Mouse (Mus musculus): ENCODE measurements around the gene Mdfic. TPM values are rescaled to one million over a fixed set of nuclear protein-coding genes. Genes with fewer than 3 reads are reported as not detected.

Gene Mdfic
- total and polyA plus RNA-seq, 2 experiments = 6.4 to 14.5 TPM

- Histone ChIP-seq H3K4me1 (ENCODE audit: control insufficient read depth, insufficient read depth, low read length) (no peaks in the 10 kb centered on the region), H3K9ac (ENCODE audit: low read depth, low read length) (no peak overlapping the region), H3K27ac (replicated peaks; ENCODE audit: insufficient read depth, low read depth, low read length) (no peak overlapping the region), H3K4me3 (ENCODE audit: insufficient read depth, low read depth, low read length) (no peak overlapping the region), H3K27me3 (ENCODE audit: control insufficient read depth, insufficient read depth, low read length) (no peaks in the 10 kb centered on the region), H3K79me2 (ENCODE audit: control insufficient read depth, insufficient read depth, low read length) (no peaks in the 10 kb centered on the region), H3K36me3 (ENCODE audit: control insufficient read depth, insufficient read depth, low read length) (no peaks in the 10 kb centered on the region)
- no peak for DNase-seq (ENCODE audit: extremely low read depth, low read depth, low spot score)
- TF ChIP-seq CTCF (IDR thresholded peaks at IDR 0.05; ENCODE audit: low read depth, low read length) (no peak), POLR2A (IDR thresholded peaks at IDR 0.05; ENCODE audit: extremely low read depth, insufficient read depth, low read length) (no peak)
- 82% methylated on average over 3 of the region's 3 CpGs for WGBS
These were observed 117.2 kb downstream of the Mdfic start for GRCm38 (mm10) chr6:15837695-15838094.

DNA sequence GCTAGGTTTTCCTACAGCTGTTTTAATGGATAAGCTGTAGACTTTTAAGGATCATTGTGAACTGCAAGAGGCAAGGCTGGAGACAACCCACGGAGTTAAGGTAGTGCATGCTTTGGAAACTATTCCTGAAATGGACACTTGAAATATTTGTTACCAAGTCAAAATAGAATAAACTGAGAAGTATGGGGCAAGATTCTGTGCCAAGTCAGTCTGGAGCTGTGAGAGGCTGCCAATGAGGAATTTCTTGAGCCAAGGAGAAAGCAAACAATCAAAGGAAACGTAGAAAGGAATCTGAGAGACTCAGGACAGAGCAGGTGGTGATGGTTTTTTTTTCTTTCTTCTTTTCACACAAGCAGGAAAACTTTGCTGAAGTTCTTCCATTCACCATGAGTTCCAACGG, 119.4 kb downstream of the Mdfic start:
- no peaks in the 10 kb centered on the region for H3K79me2 ChIP-seq (ENCODE audit: control insufficient read depth, insufficient read depth, low read length)
- no peaks in the 10 kb centered on the region for H3K27me3 ChIP-seq (ENCODE audit: control insufficient read depth, insufficient read depth, low read length)
- no peak overlapping the region for H3K9ac ChIP-seq (ENCODE audit: low read depth, low read length)
- 61% methylated on average over 3 of the region's 3 CpGs for WGBS
- no peak for DNase-seq (ENCODE audit: extremely low read depth, low read depth, low spot score)
- H3K4me1 ChIP-seq (ENCODE audit: control insufficient read depth, insufficient read depth, low read length) = no peaks in the 10 kb centered on the region
- no peaks in the 10 kb centered on the region for H3K36me3 ChIP-seq (ENCODE audit: control insufficient read depth, insufficient read depth, low read length)
- no peak overlapping the region for H3K27ac ChIP-seq (replicated peaks; ENCODE audit: insufficient read depth, low read depth, low read length)
- no peak overlapping the region for H3K4me3 ChIP-seq (ENCODE audit: insufficient read depth, low read depth, low read length)
- TF ChIP-seq POLR2A (IDR thresholded peaks at IDR 0.05; ENCODE audit: extremely low read depth, insufficient read depth, low read length) = no peak
- no peak for TF ChIP-seq CTCF (IDR thresholded peaks at IDR 0.05; ENCODE audit: low read depth, low read length)

DNA sequence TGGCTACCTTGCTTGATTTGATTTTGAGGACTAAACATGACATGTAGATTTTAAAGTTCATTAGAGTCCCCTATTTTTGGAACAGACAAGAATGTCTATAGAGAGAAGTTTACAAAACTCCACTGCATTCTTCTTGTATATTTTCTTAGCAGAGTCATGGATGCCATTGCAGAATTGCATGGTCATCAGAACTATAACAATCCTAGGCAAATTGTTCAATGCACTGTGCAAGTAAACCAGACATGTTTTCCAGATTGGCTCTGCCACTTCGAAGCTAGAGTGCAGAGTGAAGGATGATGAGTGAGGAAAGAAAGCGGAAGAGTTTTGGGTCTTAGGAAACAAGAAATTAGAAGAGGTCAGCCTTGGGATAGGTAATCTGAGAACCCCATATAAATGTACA, 120.0 kb downstream of the Mdfic start:
- Histone ChIP-seq H3K4me1 (ENCODE audit: control insufficient read depth, insufficient read depth, low read length) (no peaks in the 10 kb centered on the region), H3K27me3 (ENCODE audit: control insufficient read depth, insufficient read depth, low read length) (no peaks in the 10 kb centered on the region), H3K79me2 (ENCODE audit: control insufficient read depth, insufficient read depth, low read length) (no peaks in the 10 kb centered on the region), H3K27ac (replicated peaks; ENCODE audit: insufficient read depth, low read depth, low read length) (no peak overlapping the region), H3K36me3 (ENCODE audit: control insufficient read depth, insufficient read depth, low read length) (no peaks in the 10 kb centered on the region), H3K4me3 (ENCODE audit: insufficient read depth, low read depth, low read length) (no peak overlapping the region), H3K9ac (ENCODE audit: low read depth, low read length) (no peak overlapping the region)
- DNase-seq (ENCODE audit: extremely low read depth, low read depth, low spot score) = no peak
- no peak for TF ChIP-seq CTCF (IDR thresholded peaks at IDR 0.05; ENCODE audit: low read depth, low read length)
- 85% methylated on average over 2 of the region's 2 CpGs for WGBS

- H3K4me3 ChIP-seq (ENCODE audit: insufficient read depth, low read depth, low read length) = no peak overlapping the region
- TF ChIP-seq CTCF (IDR thresholded peaks at IDR 0.05; ENCODE audit: low read depth, low read length) = no peak
- no peak for TF ChIP-seq POLR2A (IDR thresholded peaks at IDR 0.05; ENCODE audit: extremely low read depth, insufficient read depth, low read length)
- no peaks in the 10 kb centered on the region for H3K4me1 ChIP-seq (ENCODE audit: control insufficient read depth, insufficient read depth, low read length)
- no peaks in the 10 kb centered on the region for H3K79me2 ChIP-seq (ENCODE audit: control insufficient read depth, insufficient read depth, low read length)
- H3K36me3 ChIP-seq (ENCODE audit: control insufficient read depth, insufficient read depth, low read length) = no peaks in the 10 kb centered on the region
- no peak overlapping the region for H3K27ac ChIP-seq (replicated peaks; ENCODE audit: insufficient read depth, low read depth, low read length)
- no peaks in the 10 kb centered on the region for H3K27me3 ChIP-seq (ENCODE audit: control insufficient read depth, insufficient read depth, low read length)
- peak; percentile 26 for DNase-seq (ENCODE audit: extremely low read depth, low read depth, low spot score)
- WGBS = 85% methylated on average over 5 of the region's 5 CpGs
- no peak overlapping the region for H3K9ac ChIP-seq (ENCODE audit: low read depth, low read length)
These were observed 121.2 kb downstream of the Mdfic start for GRCm38 (mm10) chr6:15841476-15842209.

DNA sequence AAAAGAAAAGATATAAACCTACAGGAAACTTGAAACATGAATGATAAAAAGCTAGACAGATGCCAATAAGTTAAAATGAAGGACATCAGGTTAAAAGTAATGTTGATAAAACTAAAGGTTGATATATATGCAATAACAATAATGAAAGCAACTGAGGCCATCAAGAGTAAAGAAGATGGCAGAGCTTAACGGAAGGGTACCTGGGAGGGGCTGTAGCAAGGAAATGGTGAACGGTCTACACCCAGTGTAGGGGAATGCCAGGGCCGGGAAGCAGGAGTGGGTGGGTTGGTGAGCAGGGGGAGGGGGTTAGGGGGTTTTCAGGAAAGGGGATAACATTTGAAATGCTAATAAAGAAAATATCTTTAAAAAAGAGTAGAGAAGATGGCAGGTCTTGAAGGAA, 122.8 kb downstream of the Mdfic start:
- Histone ChIP-seq H3K36me3 (ENCODE audit: control insufficient read depth, insufficient read depth, low read length) (no peaks in the 10 kb centered on the region), H3K9ac (ENCODE audit: low read depth, low read length) (no peak overlapping the region), H3K27ac (replicated peaks; ENCODE audit: insufficient read depth, low read depth, low read length) (no peak overlapping the region), H3K27me3 (ENCODE audit: control insufficient read depth, insufficient read depth, low read length) (no peaks in the 10 kb centered on the region), H3K4me3 (ENCODE audit: insufficient read depth, low read depth, low read length) (no peak overlapping the region), H3K4me1 (ENCODE audit: control insufficient read depth, insufficient read depth, low read length) (no peaks in the 10 kb centered on the region), H3K79me2 (ENCODE audit: control insufficient read depth, insufficient read depth, low read length) (no peaks in the 10 kb centered on the region)
- DNase-seq (ENCODE audit: extremely low read depth, low read depth, low spot score) = no peak
- WGBS = 97% methylated on average over 3 of the region's 3 CpGs
- TF ChIP-seq CTCF (IDR thresholded peaks at IDR 0.05; ENCODE audit: low read depth, low read length) (no peak), POLR2A (IDR thresholded peaks at IDR 0.05; ENCODE audit: extremely low read depth, insufficient read depth, low read length) (no peak)

DNA sequence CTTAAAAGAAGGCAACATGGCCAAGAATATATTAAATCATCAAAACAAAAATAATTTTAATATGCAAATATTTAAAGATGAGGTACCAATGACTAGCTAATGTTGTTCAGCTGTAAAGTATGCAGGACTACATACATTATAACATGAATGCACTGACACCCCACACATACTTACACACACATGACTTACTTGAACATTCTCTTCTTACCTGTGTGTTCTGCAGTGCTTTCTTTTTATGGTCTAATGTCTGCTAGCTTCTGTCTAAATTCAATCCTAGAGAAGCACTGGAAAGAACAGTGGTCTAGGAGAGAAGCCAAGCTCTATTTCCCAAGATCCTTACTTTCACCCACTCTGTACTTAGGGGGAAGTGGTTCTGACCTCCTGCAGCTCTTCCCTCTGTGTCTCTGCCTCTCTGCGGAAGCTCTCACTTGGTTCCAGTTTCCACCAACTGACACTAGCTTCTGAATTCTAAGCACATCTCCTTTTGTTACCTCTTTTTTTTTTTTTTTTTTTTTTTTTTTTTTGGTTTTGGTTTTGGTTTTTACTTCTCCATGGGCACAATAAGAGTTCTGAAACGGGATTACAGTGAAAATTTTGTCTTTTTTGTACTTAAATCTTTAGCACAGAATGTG, 125.4 kb downstream of the Mdfic start:
- peak; percentile 44 for DNase-seq (ENCODE audit: extremely low read depth, low read depth, low spot score)
- Histone ChIP-seq H3K27ac (replicated peaks; ENCODE audit: insufficient read depth, low read depth, low read length) (no peak overlapping the region), H3K9ac (ENCODE audit: low read depth, low read length) (no peak overlapping the region), H3K36me3 (ENCODE audit: control insufficient read depth, insufficient read depth, low read length) (no peaks in the 10 kb centered on the region), H3K4me1 (ENCODE audit: control insufficient read depth, insufficient read depth, low read length) (no peaks in the 10 kb centered on the region), H3K4me3 (ENCODE audit: insufficient read depth, low read depth, low read length) (no peak overlapping the region), H3K27me3 (ENCODE audit: control insufficient read depth, insufficient read depth, low read length) (no peaks in the 10 kb centered on the region), H3K79me2 (ENCODE audit: control insufficient read depth, insufficient read depth, low read length) (no peaks in the 10 kb centered on the region)
- 70% methylated on average over 2 of the region's 2 CpGs for WGBS
- no peak for TF ChIP-seq POLR2A (IDR thresholded peaks at IDR 0.05; ENCODE audit: extremely low read depth, insufficient read depth, low read length)
- no peak for TF ChIP-seq CTCF (IDR thresholded peaks at IDR 0.05; ENCODE audit: low read depth, low read length)

Data from liver, adult 2 months (tissue).